Mouse (Mus musculus): ENCODE results near the gene Cacnb2. TPM values are rescaled to one million over a fixed set of nuclear protein-coding genes. Genes with fewer than 3 reads are reported as not detected.

Gene Cacnb2
- polyA plus RNA-seq, 1 experiment from 2014 or later: 1.2 TPM

GRCm38 (mm10) chr2:14846727-14847126 is 243.8 kb downstream of the Cacnb2 start:
- Histone ChIP-seq H3K27me3 (replicated peaks; ENCODE audit: control insufficient read depth, insufficient read depth, low read length) (no peaks in the 10 kb centered on the region), H3K36me3 (ENCODE audit: control insufficient read depth, insufficient read depth, low read length) (no peaks in the 10 kb centered on the region), H3K4me1 (ENCODE audit: control insufficient read depth, insufficient read depth, low read length) (no peaks in the 10 kb centered on the region), H3K9ac (ENCODE audit: low read depth, low read length) (no peak overlapping the region), H3K4me2 (ENCODE audit: low read depth, low read length) (no peak overlapping the region), H3K27ac (replicated peaks; ENCODE audit: low read depth, low read length) (no peak overlapping the region), H3K9me3 (ENCODE audit: control insufficient read depth, low read length) (no peaks in the 10 kb centered on the region), H3K4me3 (ENCODE audit: low read depth, low read length) (no peak overlapping the region)
- DNase-seq (ENCODE audit: low spot score) (no peak), ATAC-seq (ENCODE audit: low read depth) (no peak)
- WGBS: 46% methylated on average over 1 of the region's 1 CpGs

- no peaks in the 10 kb centered on the region for H3K9me3 ChIP-seq (ENCODE audit: control insufficient read depth, low read length)
- no peak overlapping the region for H3K27ac ChIP-seq (replicated peaks; ENCODE audit: low read depth, low read length)
- DNase-seq (ENCODE audit: low spot score): no peak
- H3K27me3 ChIP-seq (replicated peaks; ENCODE audit: control insufficient read depth, insufficient read depth, low read length): no peaks in the 10 kb centered on the region
- H3K9ac ChIP-seq (ENCODE audit: low read depth, low read length): no peak overlapping the region
- H3K4me2 ChIP-seq (ENCODE audit: low read depth, low read length): no peak overlapping the region
- 84% methylated on average over 1 of the region's 1 CpGs for WGBS
- no peak for ATAC-seq (ENCODE audit: low read depth)
- no peaks in the 10 kb centered on the region for H3K36me3 ChIP-seq (ENCODE audit: control insufficient read depth, insufficient read depth, low read length)
- no peak overlapping the region for H3K4me3 ChIP-seq (ENCODE audit: low read depth, low read length)
- H3K4me1 ChIP-seq (ENCODE audit: control insufficient read depth, insufficient read depth, low read length): no peaks in the 10 kb centered on the region
Observed at GRCm38 (mm10) chr2:14847188-14847587, 244.3 kb downstream of the Cacnb2 start.

- 91% methylated on average over 1 of the region's 1 CpGs for WGBS
- no peak for ATAC-seq (ENCODE audit: low read depth)
- Histone ChIP-seq H3K9ac (ENCODE audit: low read depth, low read length) (no peak overlapping the region), H3K27me3 (replicated peaks; ENCODE audit: control insufficient read depth, insufficient read depth, low read length) (no peaks in the 10 kb centered on the region), H3K9me3 (ENCODE audit: control insufficient read depth, low read length) (no peaks in the 10 kb centered on the region), H3K4me2 (ENCODE audit: low read depth, low read length) (no peak overlapping the region), H3K36me3 (ENCODE audit: control insufficient read depth, insufficient read depth, low read length) (no peaks in the 10 kb centered on the region), H3K4me1 (ENCODE audit: control insufficient read depth, insufficient read depth, low read length) (no peaks in the 10 kb centered on the region), H3K27ac (replicated peaks; ENCODE audit: low read depth, low read length) (no peak overlapping the region), H3K4me3 (ENCODE audit: low read depth, low read length) (no peak overlapping the region)
- no peak for DNase-seq (ENCODE audit: low spot score)
Observed at GRCm38 (mm10) chr2:14850831-14851230, 247.9 kb downstream of the Cacnb2 start.

GRCm38 (mm10) chr2:14851383-14851782 is 248.5 kb downstream of the Cacnb2 start:
- Histone ChIP-seq H3K4me2 (ENCODE audit: low read depth, low read length) (no peak overlapping the region), H3K9me3 (ENCODE audit: control insufficient read depth, low read length) (no peaks in the 10 kb centered on the region), H3K9ac (ENCODE audit: low read depth, low read length) (no peak overlapping the region), H3K36me3 (ENCODE audit: control insufficient read depth, insufficient read depth, low read length) (no peaks in the 10 kb centered on the region), H3K27ac (replicated peaks; ENCODE audit: low read depth, low read length) (no peak overlapping the region), H3K4me3 (ENCODE audit: low read depth, low read length) (no peak overlapping the region), H3K27me3 (replicated peaks; ENCODE audit: control insufficient read depth, insufficient read depth, low read length) (no peaks in the 10 kb centered on the region), H3K4me1 (ENCODE audit: control insufficient read depth, insufficient read depth, low read length) (no peaks in the 10 kb centered on the region)
- ATAC-seq (ENCODE audit: low read depth) (no peak), DNase-seq (ENCODE audit: low spot score) (no peak)
- 81% methylated on average over 1 of the region's 1 CpGs for WGBS

- H3K4me1 ChIP-seq (ENCODE audit: control insufficient read depth, insufficient read depth, low read length): no peaks in the 10 kb centered on the region
- DNase-seq (ENCODE audit: low spot score) (no peak), ATAC-seq (ENCODE audit: low read depth) (no peak)
- no peak overlapping the region for H3K4me2 ChIP-seq (ENCODE audit: low read depth, low read length)
- no peak overlapping the region for H3K4me3 ChIP-seq (ENCODE audit: low read depth, low read length)
- H3K27ac ChIP-seq (replicated peaks; ENCODE audit: low read depth, low read length): no peak overlapping the region
- H3K36me3 ChIP-seq (ENCODE audit: control insufficient read depth, insufficient read depth, low read length): no peaks in the 10 kb centered on the region
- WGBS: 86% methylated on average over 2 of the region's 2 CpGs
- H3K9me3 ChIP-seq (ENCODE audit: control insufficient read depth, low read length): no peaks in the 10 kb centered on the region
- no peaks in the 10 kb centered on the region for H3K27me3 ChIP-seq (replicated peaks; ENCODE audit: control insufficient read depth, insufficient read depth, low read length)
- no peak overlapping the region for H3K9ac ChIP-seq (ENCODE audit: low read depth, low read length)
Observed at GRCm38 (mm10) chr2:14854054-14854453, 251.2 kb downstream of the Cacnb2 start.

GRCm38 (mm10) chr2:14858301-14858700 is 255.4 kb downstream of the Cacnb2 start:
- no peaks in the 10 kb centered on the region for H3K4me1 ChIP-seq (ENCODE audit: control insufficient read depth, insufficient read depth, low read length)
- no peak overlapping the region for H3K4me2 ChIP-seq (ENCODE audit: low read depth, low read length)
- no peak overlapping the region for H3K4me3 ChIP-seq (ENCODE audit: low read depth, low read length)
- no peaks in the 10 kb centered on the region for H3K27me3 ChIP-seq (replicated peaks; ENCODE audit: control insufficient read depth, insufficient read depth, low read length)
- no peaks in the 10 kb centered on the region for H3K9me3 ChIP-seq (ENCODE audit: control insufficient read depth, low read length)
- H3K36me3 ChIP-seq (ENCODE audit: control insufficient read depth, insufficient read depth, low read length): no peaks in the 10 kb centered on the region
- DNase-seq (ENCODE audit: low spot score) (no peak), ATAC-seq (ENCODE audit: low read depth) (no peak)
- no peak overlapping the region for H3K9ac ChIP-seq (ENCODE audit: low read depth, low read length)
- no peak overlapping the region for H3K27ac ChIP-seq (replicated peaks; ENCODE audit: low read depth, low read length)
- 87% methylated on average over 1 of the region's 1 CpGs for WGBS

GRCm38 (mm10) chr2:14860350-14860749 is 257.5 kb downstream of the Cacnb2 start:
- Histone ChIP-seq H3K4me1 (ENCODE audit: control insufficient read depth, insufficient read depth, low read length) (no peaks in the 10 kb centered on the region), H3K4me2 (ENCODE audit: low read depth, low read length) (no peak overlapping the region), H3K9me3 (ENCODE audit: control insufficient read depth, low read length) (no peaks in the 10 kb centered on the region), H3K9ac (ENCODE audit: low read depth, low read length) (no peak overlapping the region), H3K36me3 (ENCODE audit: control insufficient read depth, insufficient read depth, low read length) (no peaks in the 10 kb centered on the region), H3K27me3 (replicated peaks; ENCODE audit: control insufficient read depth, insufficient read depth, low read length) (no peaks in the 10 kb centered on the region), H3K4me3 (ENCODE audit: low read depth, low read length) (no peak overlapping the region), H3K27ac (replicated peaks; ENCODE audit: low read depth, low read length) (no peak overlapping the region)
- ATAC-seq (ENCODE audit: low read depth): no peak
- WGBS: 56% methylated on average over 3 of the region's 3 CpGs
- no peak for DNase-seq (ENCODE audit: low spot score)

GRCm38 (mm10) chr2:14861613-14862012 is 258.7 kb downstream of the Cacnb2 start:
- ATAC-seq (ENCODE audit: low read depth): no peak
- 19% methylated on average over 2 of the region's 2 CpGs for WGBS

GRCm38 (mm10) chr2:14862981-14863380 is 260.1 kb downstream of the Cacnb2 start:
- Histone ChIP-seq H3K4me3 (ENCODE audit: low read depth, low read length) (no peak overlapping the region), H3K4me2 (ENCODE audit: low read depth, low read length) (no peak overlapping the region), H3K36me3 (ENCODE audit: control insufficient read depth, insufficient read depth, low read length) (no peaks in the 10 kb centered on the region), H3K9ac (ENCODE audit: low read depth, low read length) (no peak overlapping the region), H3K9me3 (ENCODE audit: control insufficient read depth, low read length) (no peaks in the 10 kb centered on the region), H3K27ac (replicated peaks; ENCODE audit: low read depth, low read length) (no peak overlapping the region), H3K27me3 (replicated peaks; ENCODE audit: control insufficient read depth, insufficient read depth, low read length) (no peaks in the 10 kb centered on the region), H3K4me1 (ENCODE audit: control insufficient read depth, insufficient read depth, low read length) (no peaks in the 10 kb centered on the region)
- 14% methylated on average over 1 of the region's 1 CpGs for WGBS
- DNase-seq (ENCODE audit: low spot score): no peak
- ATAC-seq (ENCODE audit: low read depth): no peak

More at GRCm38 (mm10) chr2:14861613-14862012, 258.7 kb downstream of the Cacnb2 start:
- DNase-seq (ENCODE audit: low spot score): no peak
- Histone ChIP-seq H3K9me3 (ENCODE audit: control insufficient read depth, low read length) (no peaks in the 10 kb centered on the region), H3K36me3 (ENCODE audit: control insufficient read depth, insufficient read depth, low read length) (no peaks in the 10 kb centered on the region), H3K27me3 (replicated peaks; ENCODE audit: control insufficient read depth, insufficient read depth, low read length) (no peaks in the 10 kb centered on the region), H3K4me1 (ENCODE audit: control insufficient read depth, insufficient read depth, low read length) (no peaks in the 10 kb centered on the region), H3K4me3 (ENCODE audit: low read depth, low read length) (no peak overlapping the region), H3K9ac (ENCODE audit: low read depth, low read length) (no peak overlapping the region), H3K27ac (replicated peaks; ENCODE audit: low read depth, low read length) (no peak overlapping the region), H3K4me2 (ENCODE audit: low read depth, low read length) (no peak overlapping the region)

All from embryonic facial prominence, embryonic 14.5 days (tissue).